Mouse (Mus musculus) lung, embryonic 16.5 days (tissue): Measurements from ENCODE around the gene Lfng. TPM values are rescaled to one million over a fixed set of nuclear protein-coding genes. Genes with fewer than 3 reads are reported as not detected.

ENCODE experiments used
- ATAC-seq: fragments of 200-750 bp; cut with Nextera tagmentation; 2 replicates; pipeline ENCODE4 v1.8.0; 2017; ENCODE audit warnings: low read depth, mild to moderate bottlenecking, moderate library complexity
- H3K27ac ChIP-seq: fragments of 300-500 bp; sonication (generic); 2 replicates; pipeline ENCODE4 v1.5.1; 2014; ENCODE audit warnings: mild to moderate bottlenecking, control low read depth, low read length
- H3K27me3 ChIP-seq: fragments of 300-500 bp; sonication (generic); 2 replicates; pipeline ENCODE4 v1.6.1; 2014; ENCODE audit warnings: low read depth, low read length, mixed read lengths; ENCODE audit not compliant: control insufficient read depth, insufficient read depth
- H3K36me3 ChIP-seq: fragments of 300-500 bp; sonication (generic); 2 replicates; pipeline ENCODE4 v1.6.1; 2014; ENCODE audit warnings: low read length; ENCODE audit not compliant: control insufficient read depth, insufficient read depth
- H3K4me1 ChIP-seq: fragments of 300-500 bp; sonication (generic); replicated peaks from 2 replicates; pipeline ENCODE4 v1.6.1; 2014; ENCODE audit warnings: low read length, mixed read lengths; ENCODE audit not compliant: control insufficient read depth, insufficient read depth
- H3K4me2 ChIP-seq: fragments of 300-500 bp; sonication (generic); 2 replicates; pipeline ENCODE4 v1.6.1; 2014; ENCODE audit warnings: low read depth, low read length, control low read depth
- H3K4me3 ChIP-seq: fragments of 300-500 bp; sonication (generic); 2 replicates; pipeline ENCODE4 v1.5.1; 2014; ENCODE audit warnings: mild to moderate bottlenecking, low read length, control low read depth
- H3K9ac ChIP-seq: fragments of 300-500 bp; sonication (generic); 2 replicates; pipeline ENCODE4 v1.6.1; 2014; ENCODE audit warnings: low read length, control low read depth
- H3K9me3 ChIP-seq: fragments of 300-500 bp; sonication (generic); 2 replicates; pipeline ENCODE4 v1.6.1; 2016; ENCODE audit warnings: low read length; ENCODE audit not compliant: control insufficient read depth
- WGBS: fragments of 180-500 bp; shearing (Covaris S2); extraction: QIAGEN DNeasy Blood & Tissue Kit; methylation state at CpG from one replicate; pipeline ENCODE4 v1.1.7; 2014; 5-methylcytosine and 5-hydroxymethylcytosine counted together
- polyA plus RNA-seq: library from polyadenylated mRNA; unstranded; fragments of >200 nt; fragmentation: Nextera tagmentation; extraction: Ambion mirVana; gene quantifications from 2 replicates; pipeline ENCODE4 v1.2.1, GENCODE M21; 2015

The Lfng gene
- polyA plus RNA-seq, 1 experiment from 2014 or later, result 24.9 TPM

DNA sequence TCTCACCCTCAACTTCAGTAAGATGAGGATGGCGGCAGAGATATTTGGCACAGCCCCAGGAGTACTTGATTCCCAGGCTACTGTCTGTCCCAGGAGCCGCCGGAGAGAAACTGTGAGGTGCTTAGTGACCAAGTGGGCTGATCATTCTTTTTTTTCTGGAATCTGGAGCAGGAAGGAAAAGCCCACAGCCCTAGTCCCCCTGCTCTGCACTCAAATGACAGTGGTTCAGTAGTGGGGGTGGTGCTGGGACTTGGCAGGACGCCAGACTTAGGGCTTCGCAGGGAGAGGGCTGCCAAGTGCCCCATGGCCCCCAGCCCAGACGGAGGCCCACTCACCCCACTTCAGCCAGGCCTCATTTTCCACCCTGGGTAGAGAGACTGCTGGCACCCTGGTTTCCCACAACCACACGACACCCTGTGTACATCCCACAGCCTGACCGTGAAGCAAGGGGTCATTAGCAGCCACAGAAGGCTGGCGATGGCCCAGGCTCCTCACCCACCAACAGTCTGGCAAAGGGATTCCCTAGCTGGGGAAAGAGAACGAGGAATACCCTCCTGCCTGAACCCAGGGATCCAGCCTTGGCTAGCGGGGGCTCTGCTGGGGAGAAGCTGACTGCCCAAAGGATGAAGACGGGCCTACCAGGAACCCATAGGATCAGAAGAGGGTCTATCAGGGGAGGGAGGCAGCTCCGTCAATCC lies 40.9 kb downstream of the Lfng start:
- peak; percentile 55 for ATAC-seq
- H3K9me3 ChIP-seq, result no peaks in the 10 kb centered on the region
- peak overlapping the region; percentile 95 for H3K9ac ChIP-seq
- peak overlapping the region; percentile 92 for H3K27ac ChIP-seq
- WGBS, result 1% methylated on average over 13 of the region's 13 CpGs
- no peaks in the 10 kb centered on the region for H3K27me3 ChIP-seq
- H3K4me1 ChIP-seq, result peaks cover 47% of the 10 kb centered on the region
- H3K4me2 ChIP-seq, result peak overlapping the region; percentile 82
- peak overlapping the region; percentile 87 for H3K4me3 ChIP-seq
- H3K36me3 ChIP-seq, result no peaks in the 10 kb centered on the region

DNA sequence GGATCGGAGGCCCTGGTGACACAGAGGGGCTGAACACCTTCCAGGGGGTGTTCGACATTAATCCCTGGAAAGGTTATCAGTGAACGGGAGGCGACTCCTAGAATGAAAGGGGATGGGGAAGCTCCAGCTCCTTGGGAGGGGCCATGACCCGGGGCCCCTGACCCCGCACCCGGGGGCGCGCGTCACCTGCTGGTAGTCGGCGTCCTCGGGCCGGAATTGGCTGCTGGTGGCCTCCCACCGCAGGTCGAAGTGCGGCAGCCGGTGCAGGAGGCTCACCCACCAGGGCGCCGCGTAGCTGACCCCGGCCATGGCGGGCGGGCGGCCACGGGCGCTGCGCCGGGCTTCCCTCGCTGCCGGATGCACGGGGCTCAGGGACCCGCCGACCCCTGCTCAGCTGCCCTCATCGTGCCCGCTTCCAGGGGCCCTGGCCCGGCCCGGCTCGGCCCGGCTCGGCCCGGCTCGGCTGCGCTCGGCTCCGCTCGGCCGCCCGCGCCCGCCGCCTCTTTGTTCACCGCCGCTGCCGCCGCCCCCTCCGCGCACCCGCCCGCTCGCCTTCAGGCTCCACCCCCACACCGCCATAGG lies 41.5 kb downstream of the Lfng start, which contains the start of gene Ttyh3:
Gene Ttyh3 (minus strand): TSS at position 513 of the 582 bp plus-strand sequence.
- Histone ChIP-seq H3K4me3 (peak within 1 kb of the TSS; percentile 87), H3K9me3 (no peaks in the 10 kb centered on the region), H3K4me2 (peak within 1 kb of the TSS; percentile 85), H3K36me3 (no peaks in the 10 kb centered on the region), H3K27ac (peak within 1 kb of the TSS; percentile 92), H3K4me1 (peaks cover 47% of the 10 kb centered on the region), H3K27me3 (no peaks in the 10 kb centered on the region), H3K9ac (peak within 1 kb of the TSS; percentile 95)
- WGBS, result under 1% methylated on average over 48 of the region's 62 CpGs
- ATAC-seq, result peak; percentile 39; the same call in 1 of the 2 replicates

DNA sequence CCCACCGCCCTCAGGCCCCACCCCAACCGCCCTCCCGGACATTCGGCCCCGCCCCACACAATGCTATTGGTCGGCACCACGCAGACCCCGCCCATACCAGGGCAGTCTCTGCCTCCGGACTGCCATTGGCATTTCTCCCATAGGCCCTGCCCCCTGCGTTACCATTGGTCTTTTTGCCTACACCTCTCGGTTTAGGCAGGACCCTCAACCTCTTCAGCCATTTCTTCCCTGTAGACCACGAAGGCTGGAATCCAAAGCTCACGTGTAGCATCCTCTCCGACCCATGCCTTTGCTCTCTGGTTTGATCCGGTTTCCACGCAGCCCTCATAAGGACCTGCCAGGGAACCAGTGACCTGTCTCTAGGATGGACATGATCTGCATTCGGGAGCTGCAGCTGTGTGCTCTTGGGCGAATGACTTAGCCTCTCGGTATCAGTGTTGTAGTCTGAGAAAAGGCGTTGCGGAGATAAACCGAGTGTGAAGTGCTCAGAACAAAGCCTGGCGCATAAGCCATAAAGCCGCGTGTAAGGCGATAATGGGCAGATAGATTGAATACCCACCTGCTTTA lies 42.1 kb downstream of the Lfng start:
- WGBS, result 3% methylated on average over 26 of the region's 26 CpGs

DNA sequence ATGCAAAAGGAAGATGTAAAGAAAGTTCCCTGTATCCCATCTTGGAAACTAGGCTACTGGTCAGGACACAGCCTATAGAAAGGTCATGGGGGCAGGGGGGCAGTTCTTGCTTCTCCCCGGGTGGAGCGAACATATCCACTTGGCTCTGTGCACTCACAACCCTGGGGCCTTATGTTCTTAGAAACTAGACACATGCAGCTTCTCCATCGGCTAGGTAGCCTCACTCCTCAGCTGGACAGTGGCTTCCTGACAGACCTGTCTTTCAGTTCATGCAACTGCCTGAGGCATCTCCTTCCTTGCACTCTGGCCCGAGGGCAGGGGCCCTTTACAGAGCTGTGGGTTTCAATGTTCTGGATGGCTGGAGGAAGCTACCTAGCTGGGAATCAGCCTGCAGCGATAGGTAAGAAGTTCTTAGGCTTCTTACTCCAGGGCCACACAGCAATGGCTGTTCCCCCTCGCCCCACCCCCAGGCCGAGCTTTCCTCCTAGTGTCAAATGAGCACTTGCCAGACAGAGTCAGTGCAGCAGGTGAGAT lies 42.8 kb downstream of the Lfng start:
- peaks cover 41% of the 10 kb centered on the region for H3K4me1 ChIP-seq
- no peak overlapping the region; the same call in 1 of the 2 replicates for H3K4me2 ChIP-seq
- ATAC-seq, result no peak
- no peak overlapping the region for H3K9ac ChIP-seq
- whole genome bisulfite sequencing, result 64% methylated on average over 7 of the region's 7 CpGs
- H3K27me3 ChIP-seq, result no peaks in the 10 kb centered on the region
- H3K9me3 ChIP-seq, result no peaks in the 10 kb centered on the region
- H3K4me3 ChIP-seq, result no peak overlapping the region
- no peaks in the 10 kb centered on the region for H3K36me3 ChIP-seq
- no peak overlapping the region for H3K27ac ChIP-seq

More for the DNA sequence above, 42.1 kb downstream of the Lfng start:
- Histone ChIP-seq H3K9ac (peak overlapping the region; percentile 62), H3K36me3 (no peaks in the 10 kb centered on the region), H3K9me3 (no peaks in the 10 kb centered on the region), H3K4me2 (peak overlapping the region; percentile 85), H3K27me3 (no peaks in the 10 kb centered on the region), H3K27ac (peak overlapping the region; percentile 39; the same call in 1 of the 2 replicates), H3K4me3 (peak overlapping the region; percentile 51), H3K4me1 (peaks cover 47% of the 10 kb centered on the region)
- peak; percentile 93 for ATAC-seq

DNA sequence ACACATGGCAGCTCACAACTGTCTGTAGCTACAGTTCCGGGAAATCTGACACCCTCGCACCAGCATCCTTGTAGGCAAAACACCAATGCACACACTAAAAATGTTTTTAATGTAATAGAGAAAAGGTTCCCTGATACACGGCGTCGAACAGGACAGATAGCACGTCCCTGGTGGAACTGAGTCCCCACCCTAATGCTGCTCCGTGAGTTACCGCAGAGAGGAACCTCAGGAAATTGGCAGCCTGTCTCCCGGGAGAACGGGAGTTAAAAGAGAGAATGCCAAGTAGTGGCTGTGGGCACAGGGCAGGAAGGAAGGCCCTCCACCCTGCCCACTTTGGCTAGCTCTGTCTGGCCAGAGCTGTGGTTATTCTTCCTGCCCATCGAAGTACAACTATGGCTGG lies 44.1 kb downstream of the Lfng start:
- 74% methylated on average over 11 of the region's 11 CpGs for WGBS
- H3K4me1 ChIP-seq, result peaks cover 28% of the 10 kb centered on the region
- ATAC-seq, result no peak
- no peak overlapping the region for H3K4me3 ChIP-seq
- no peaks in the 10 kb centered on the region for H3K27me3 ChIP-seq
- no peak overlapping the region for H3K4me2 ChIP-seq
- H3K9ac ChIP-seq, result no peak overlapping the region
- H3K27ac ChIP-seq, result no peak overlapping the region
- H3K36me3 ChIP-seq, result no peaks in the 10 kb centered on the region
- H3K9me3 ChIP-seq, result no peaks in the 10 kb centered on the region

DNA sequence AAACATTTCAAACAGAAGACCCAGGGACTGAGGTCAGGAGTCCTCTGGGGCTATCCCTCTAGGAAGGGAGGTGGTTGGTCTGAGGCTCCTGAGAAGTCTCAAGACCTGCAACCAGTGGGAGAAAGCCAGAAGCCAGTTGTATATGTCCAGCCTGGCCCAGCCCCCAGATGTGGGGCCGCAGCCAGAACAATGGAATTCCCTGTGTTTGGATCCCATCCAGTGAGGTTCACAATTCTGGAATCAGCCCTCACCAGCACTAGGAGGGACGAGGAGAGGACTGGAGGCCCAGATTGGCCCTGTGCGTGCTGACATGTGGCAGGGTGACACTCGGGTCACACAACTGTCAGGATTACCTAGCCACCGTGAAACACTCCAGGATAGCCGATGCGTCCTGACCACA lies 45.5 kb downstream of the Lfng start:
- 0 out of 2 replicates have a peak overlapping the region, but pooled peaks have one; percentile 2 for H3K27ac ChIP-seq
- no peaks in the 10 kb centered on the region for H3K9me3 ChIP-seq
- no peaks in the 10 kb centered on the region for H3K27me3 ChIP-seq
- no peak overlapping the region for H3K9ac ChIP-seq
- no peaks in the 10 kb centered on the region for H3K36me3 ChIP-seq
- no peak overlapping the region for H3K4me3 ChIP-seq
- H3K4me2 ChIP-seq, result no peak overlapping the region
- H3K4me1 ChIP-seq, result peaks cover 15% of the 10 kb centered on the region
- WGBS, result 47% methylated on average over 7 of the region's 7 CpGs
- ATAC-seq, result no peak

DNA sequence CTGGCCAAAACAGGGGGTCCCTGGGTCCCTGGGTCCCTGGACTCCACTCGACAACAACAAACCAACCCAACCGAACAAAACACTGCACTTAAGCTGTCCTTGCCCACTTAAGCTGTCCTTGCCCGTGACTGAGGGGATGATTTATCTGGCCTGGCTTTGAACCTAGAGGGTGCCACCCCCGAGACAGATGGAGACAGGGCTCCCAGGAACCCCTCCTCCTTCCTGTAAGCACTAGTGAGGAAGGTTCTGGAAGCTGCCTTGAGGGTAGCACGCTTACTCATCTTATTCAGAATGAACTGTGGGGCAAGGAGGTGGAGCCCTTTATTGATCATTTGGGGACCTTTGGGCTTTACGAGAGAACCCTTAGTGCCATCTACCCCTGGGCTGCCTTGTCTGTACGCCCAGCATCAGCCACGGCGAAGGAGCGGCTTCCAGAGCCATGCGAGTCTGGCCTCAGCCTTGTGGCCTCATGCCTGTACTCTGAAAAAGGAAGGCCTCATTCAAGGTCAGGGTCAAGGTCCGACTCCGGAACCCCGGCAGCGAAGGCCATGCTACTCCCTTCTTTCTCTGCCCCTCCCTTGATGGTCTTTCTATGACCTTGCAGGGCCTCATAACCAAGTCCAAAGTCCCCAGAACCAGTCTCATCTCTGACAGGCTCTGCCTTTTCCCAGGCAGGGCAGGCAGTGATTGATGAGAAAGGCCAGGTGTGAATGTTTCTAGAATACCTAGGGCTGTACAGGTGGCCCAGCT lies 47.2 kb downstream of the Lfng start:
- Histone ChIP-seq H3K4me1 (peaks cover 10% of the 10 kb centered on the region), H3K9me3 (no peaks in the 10 kb centered on the region), H3K9ac (no peak overlapping the region), H3K4me3 (no peak overlapping the region), H3K27me3 (no peaks in the 10 kb centered on the region), H3K36me3 (no peaks in the 10 kb centered on the region), H3K27ac (no peak overlapping the region), H3K4me2 (no peak overlapping the region)
- ATAC-seq, result no peak
- 72% methylated on average over 15 of the region's 15 CpGs for WGBS

DNA sequence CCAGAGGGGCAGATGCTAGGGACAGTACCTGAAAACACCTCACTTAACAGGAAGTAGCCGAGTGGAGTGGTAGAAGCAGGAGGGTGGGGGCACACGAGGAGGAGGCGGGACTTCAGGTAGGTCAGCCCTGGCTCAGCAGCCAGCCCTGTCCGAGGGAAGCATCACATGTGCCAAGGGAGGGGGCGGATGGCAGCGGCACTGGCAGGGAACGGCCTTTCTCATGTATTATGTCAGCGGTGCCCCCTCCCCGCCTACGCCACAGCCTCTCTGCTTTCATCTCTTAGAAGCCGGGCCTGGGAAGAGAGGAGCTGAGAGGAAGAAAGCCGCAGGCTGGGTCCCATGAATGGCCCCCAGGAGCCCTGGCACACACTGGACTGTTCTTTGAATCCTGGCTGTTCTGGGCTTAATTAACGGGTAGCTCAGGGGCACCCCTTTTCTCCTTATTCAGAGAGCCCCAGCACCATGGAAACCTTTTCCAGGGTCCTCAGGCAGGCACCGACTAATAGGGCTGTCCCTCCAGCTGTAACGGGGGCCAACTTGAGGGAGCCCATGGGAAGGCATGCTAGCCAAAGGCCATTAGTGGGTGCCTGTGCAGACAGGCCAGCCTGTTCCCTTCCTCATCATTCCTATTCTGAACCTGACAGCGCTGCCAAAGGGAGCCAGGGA lies 52.6 kb downstream of the Lfng start:
- ATAC-seq, result no peak
- peaks cover 13% of the 10 kb centered on the region for H3K4me1 ChIP-seq
- H3K27me3 ChIP-seq, result no peaks in the 10 kb centered on the region
- no peaks in the 10 kb centered on the region for H3K9me3 ChIP-seq
- 45% methylated on average over 14 of the region's 16 CpGs for WGBS
- H3K4me3 ChIP-seq, result no peak overlapping the region
- no peaks in the 10 kb centered on the region for H3K36me3 ChIP-seq
- no peak overlapping the region for H3K27ac ChIP-seq
- no peak overlapping the region for H3K9ac ChIP-seq
- H3K4me2 ChIP-seq, result no peak overlapping the region
